Mouse (Mus musculus): ENCODE data around the gene Reck.

- peak; percentile 36; the same call in 1 of the 2 replicates for TF ChIP-seq CTCF (IDR thresholded peaks at IDR 0.05; ENCODE audit: low read depth)
- no peak for TF ChIP-seq EP300 (optimal IDR thresholded peaks at IDR 0.05)
Observed at GRCm38 (mm10) chr4:43863298-43863697, 12.0 kb upstream of the Reck start.

Data from stomach, postnatal 0 days (tissue).